20 mouse cellular contexts compared by ENCODE assay signal in the genomic region with DNA sequence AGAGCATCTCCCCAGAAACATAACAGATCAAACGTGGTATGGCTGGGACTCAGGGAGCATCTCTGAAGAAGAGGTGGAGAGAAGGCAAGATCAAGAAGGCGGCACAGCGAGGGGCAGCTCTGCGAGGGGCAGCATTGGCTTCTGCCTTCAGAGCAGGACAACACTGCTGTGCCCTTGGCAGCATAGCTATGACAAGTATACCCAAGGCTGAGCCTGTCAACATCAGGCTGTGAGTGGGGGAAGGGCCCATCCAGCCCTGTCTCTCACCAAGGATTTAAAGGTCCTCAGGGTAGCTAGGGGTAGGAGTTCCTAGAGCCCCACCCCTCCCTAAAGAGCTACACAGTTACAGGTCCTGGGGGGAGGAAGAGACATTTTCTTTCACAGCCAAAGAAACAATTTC. TPM values are rescaled to one million over a fixed set of nuclear protein-coding genes. Genes with fewer than 3 reads are reported as not detected.
DNase-seq lines count a peak whose midpoint lies in the region; ATAC-seq and TF ChIP-seq lines count a peak whose summit lies in the region.
"Had no signal": no experiment of that assay in that cellular context is flagged by ENCODE, and none has a peak within 500 bp of the region (broad histone marks: within the 10 kb centered on the region; RNA-seq: fewer than 3 reads in every experiment).

No protein-coding gene starts in this region.

- H3K4me2 ChIP-seq in heart, embryonic 12.5 days, result no peak overlapping the region
- no peak overlapping the region for H3K4me2 ChIP-seq in liver, embryonic 11.5 days
- H3K4me2 ChIP-seq in liver, postnatal 0 days (ENCODE audit: low read depth, low read length), result no peak overlapping the region
- H3K4me2 ChIP-seq: embryonic facial prominence, embryonic 15.5 days; heart, embryonic 11.5 days; hindbrain, embryonic 14.5 days had no signal

- 0 out of 2 replicates have a peak overlapping the region, but pooled peaks have one; percentile 16 for H3K27ac ChIP-seq in heart, embryonic 10.5 days
- H3K27ac ChIP-seq in heart, embryonic 12.5 days (ENCODE audit: poor library complexity, severe bottlenecking), result no peak overlapping the region
- H3K27ac ChIP-seq in liver, embryonic 11.5 days (ENCODE audit: low read depth, low read length), result no peak overlapping the region
- 0 out of 2 replicates have a peak overlapping the region, but pooled peaks have one; percentile 1 for H3K27ac ChIP-seq in liver, postnatal 0 days (ENCODE audit: low read depth)
- H3K27ac ChIP-seq: embryonic facial prominence, embryonic 15.5 days; forebrain, embryonic 10.5 days; gastrocnemius, adult 2 months; hindbrain, embryonic 10.5 days; hindbrain, embryonic 14.5 days had no signal

- DNase-seq in adrenal gland, postnatal 14 days, result peak; percentile 56
- no peak for DNase-seq in adrenal gland, postnatal 10 days
- no peak for DNase-seq in heart, embryonic 10.5 days (ENCODE audit: low spot score)
- no peak for DNase-seq in liver, embryonic 11.5 days (ENCODE audit: low spot score)
- no peak for DNase-seq in liver
- DNase-seq in liver, postnatal 0 days, result peak; percentile 13
- DNase-seq: cerebellum, adult 11 months; cerebellum, adult 8-10 months; cerebellum, postnatal 14 days; embryo, embryonic 11 days; gastrocnemius, adult 2 months; gastrocnemius, postnatal 25 days had no signal

- no peaks in the 10 kb centered on the region for H3K27me3 ChIP-seq in heart, embryonic 10.5 days (ENCODE audit: insufficient read depth, poor library complexity, severe bottlenecking)
- H3K27me3 ChIP-seq in heart, embryonic 12.5 days (replicated peaks), result no peaks in the 10 kb centered on the region
- H3K27me3 ChIP-seq in liver, embryonic 11.5 days (replicated peaks; ENCODE audit: control insufficient read depth, insufficient read depth, low read length), result no peaks in the 10 kb centered on the region
- H3K27me3 ChIP-seq in liver, postnatal 0 days (ENCODE audit: insufficient read depth, low read length), result no peaks in the 10 kb centered on the region
- H3K27me3 ChIP-seq: embryonic facial prominence, embryonic 15.5 days had no signal

- no peak overlapping the region for H3K9ac ChIP-seq in heart, embryonic 12.5 days
- no peak overlapping the region for H3K9ac ChIP-seq in liver, embryonic 11.5 days (ENCODE audit: low read depth, low read length)
- no peak overlapping the region for H3K9ac ChIP-seq in liver, postnatal 0 days (replicated peaks)
- H3K9ac ChIP-seq: embryonic facial prominence, embryonic 15.5 days; hindbrain, embryonic 14.5 days had no signal

- H3K4me1 ChIP-seq in heart, embryonic 10.5 days, result peaks cover 42% of the 10 kb centered on the region
- peaks cover 37% of the 10 kb centered on the region for H3K4me1 ChIP-seq in heart, embryonic 12.5 days (replicated peaks)
- peaks cover 18% of the 10 kb centered on the region for H3K4me1 ChIP-seq in liver, embryonic 11.5 days (replicated peaks; ENCODE audit: control insufficient read depth, insufficient read depth, low read length)
- peaks cover 12% of the 10 kb centered on the region for H3K4me1 ChIP-seq in liver, postnatal 0 days (ENCODE audit: insufficient read depth)

- 56% methylated on average over 4 of the region's 4 CpGs for WGBS in heart, embryonic 10.5 days
- 67% methylated on average over 4 of the region's 4 CpGs for WGBS in heart, embryonic 12.5 days
- 66% methylated on average over 4 of the region's 4 CpGs for WGBS in liver, embryonic 11.5 days
- whole genome bisulfite sequencing in liver, postnatal 0 days (ENCODE audit: insufficient replicate concordance), result 79% methylated on average over 4 of the region's 4 CpGs

- no peak for ATAC-seq in heart, embryonic 12.5 days (ENCODE audit: insufficient number of reproducible peaks, low FRiP score)
- 0 out of 2 replicates have a peak, but pooled peaks have one; percentile 35 for ATAC-seq in liver, embryonic 11.5 days (replicated peaks; ENCODE audit: low FRiP score)
- ATAC-seq in liver, postnatal 0 days, result no peak
- ATAC-seq: forebrain, embryonic 14.5 days had no signal

- no peak for TF ChIP-seq EP300 in liver, postnatal 0 days (IDR thresholded peaks at IDR 0.05; ENCODE audit: low read depth)

- no peaks in the 10 kb centered on the region for H3K36me3 ChIP-seq in heart, embryonic 10.5 days
- H3K36me3 ChIP-seq in heart, embryonic 12.5 days, result no peaks in the 10 kb centered on the region
- H3K36me3 ChIP-seq in liver, embryonic 11.5 days (ENCODE audit: control insufficient read depth, insufficient read depth, low read length), result no peaks in the 10 kb centered on the region
- no peaks in the 10 kb centered on the region; the same call in 1 of the 2 replicates for H3K36me3 ChIP-seq in liver, postnatal 0 days (replicated peaks; ENCODE audit: insufficient read depth, low read length)
- H3K36me3 ChIP-seq: embryonic facial prominence, embryonic 15.5 days; forebrain, embryonic 10.5 days; hindbrain, embryonic 10.5 days had no signal

- no peak for TF ChIP-seq CTCF in liver, postnatal 0 days (IDR thresholded peaks at IDR 0.05; ENCODE audit: low read depth)

- no peak overlapping the region for H3K4me3 ChIP-seq in heart, embryonic 10.5 days
- H3K4me3 ChIP-seq in heart, embryonic 12.5 days, result no peak overlapping the region
- no peak overlapping the region for H3K4me3 ChIP-seq in liver, embryonic 11.5 days (ENCODE audit: low read depth, low read length)
- no peak overlapping the region for H3K4me3 ChIP-seq in liver, postnatal 0 days (ENCODE audit: low read depth, low read length)
- H3K4me3 ChIP-seq: embryonic facial prominence, embryonic 15.5 days; erythroblast, embryonic 14.5 days; forebrain, embryonic 10.5 days; gastrocnemius, adult 2 months; hindbrain, embryonic 10.5 days had no signal

- no peaks in the 10 kb centered on the region for H3K9me3 ChIP-seq in heart, embryonic 10.5 days
- H3K9me3 ChIP-seq in heart, embryonic 12.5 days (replicated peaks), result no peaks in the 10 kb centered on the region
- H3K9me3 ChIP-seq in liver, embryonic 11.5 days (ENCODE audit: control insufficient read depth, low read length), result no peaks in the 10 kb centered on the region
- H3K9me3 ChIP-seq in liver, postnatal 0 days (ENCODE audit: low read length), result no peaks in the 10 kb centered on the region
- H3K9me3 ChIP-seq: embryonic facial prominence, embryonic 15.5 days; forebrain, embryonic 10.5 days; hindbrain, embryonic 10.5 days had no signal

RNA-seq across cellular contexts. Expression of a gene that starts 23.7 kb away (rescaled TPM):
- total RNA-seq in adrenal gland, postnatal 14 days (2021), result 135 and 141 TPM in 2 replicates
- 100 to 1,000 TPM; 130 to 132 TPM for total RNA-seq in adrenal gland, postnatal 10 days (2021)
- polyA plus RNA-seq in heart, embryonic 10.5 days (2016; fragmentation: Nextera tagmentation; extraction: Ambion mirVana), result 76.4 and 90.3 TPM in 2 replicates
- polyA plus RNA-seq in heart, embryonic 12.5 days (2016; fragmentation: Nextera tagmentation; extraction: Ambion mirVana), result 94.7 and 98.7 TPM in 2 replicates
- 83.0 and 92.7 TPM in 2 replicates for polyA plus RNA-seq in liver, embryonic 11.5 days (2014; fragmentation: Nextera tagmentation; extraction: Ambion mirVana)
- polyA plus RNA-seq in liver, postnatal 0 days (2015; fragmentation: Nextera tagmentation; extraction: Ambion mirVana), result 70.9 and 73.1 TPM in 2 replicates

Comparison
In these comparisons a context has a peak if more than half of its experiments do, and no peak if none do; other contexts are left out.
1. DNase-seq: peak in adrenal gland, postnatal 14 days (single experiment) and liver, postnatal 0 days (single experiment); none in adrenal gland, postnatal 10 days (single experiment), heart, embryonic 10.5 days (single experiment), liver, embryonic 11.5 days (single experiment) and liver (single experiment).
2. H3K27ac ChIP-seq: peak in heart, embryonic 10.5 days (single experiment) and liver, postnatal 0 days (single experiment); none in heart, embryonic 12.5 days (single experiment) and liver, embryonic 11.5 days (single experiment).